Mouse (Mus musculus): ENCODE data around the gene Bmp8a. TPM values are rescaled to one million over a fixed set of nuclear protein-coding genes. Genes with fewer than 3 reads are reported as not detected.
A peak's percentile ranks its signal among the peaks of the same experiment; 100 is the strongest.

Gene Bmp8a
- polyA plus RNA-seq (2015; fragmentation: Nextera tagmentation; extraction: Ambion mirVana), result 0.46 TPM in 1 of 2 replicates, not detected in the other

DNA sequence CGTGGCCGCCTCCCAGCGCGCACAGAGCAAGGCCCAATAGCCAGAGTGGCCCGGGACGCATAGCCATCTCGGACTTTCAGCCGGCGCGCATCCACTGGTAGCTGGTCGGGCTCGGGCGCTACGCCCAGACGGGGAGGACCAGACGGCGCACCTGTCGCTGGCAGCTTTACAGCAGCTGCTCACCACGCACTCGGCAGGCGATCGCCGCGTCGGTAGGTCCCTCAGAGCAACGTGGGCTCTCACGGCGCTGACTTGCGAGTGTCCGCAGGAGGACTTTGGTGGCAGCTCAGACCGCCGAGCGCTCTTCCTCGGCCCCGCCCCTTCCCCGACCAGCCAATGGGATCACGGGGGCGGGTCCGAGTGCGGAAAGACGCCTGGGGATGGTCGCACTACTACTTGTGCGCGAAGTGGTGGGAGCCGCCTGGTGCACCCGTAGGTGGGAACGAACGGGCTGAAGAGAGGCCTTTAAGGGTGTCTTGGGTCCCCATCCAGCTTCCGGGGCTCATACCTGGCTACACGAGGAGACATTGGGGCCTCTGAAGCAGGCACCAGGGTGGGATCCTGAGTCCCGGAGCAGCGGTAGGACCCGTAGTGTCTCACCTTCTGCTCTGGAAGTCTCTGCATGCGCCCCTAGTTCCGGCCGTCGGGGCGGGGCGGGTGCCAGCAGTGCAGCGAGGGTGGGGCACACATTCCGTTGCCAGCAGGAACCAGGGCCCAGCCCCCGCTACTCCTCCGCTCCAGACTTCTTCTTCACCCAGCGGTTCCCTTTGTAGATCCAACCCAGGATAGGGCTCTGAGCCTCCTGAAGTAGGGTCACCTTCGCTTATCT lies at the start of gene Bmp8a:
Gene Bmp8a (minus strand): TSS at position 611 of the 829 bp plus-strand sequence.
- peak; percentile 84 for ATAC-seq (replicated peaks)
- under 1% methylated on average over 65 of the region's 65 CpGs for WGBS
- H3K36me3 ChIP-seq (replicated peaks), result no peaks in the 10 kb centered on the region
- H3K4me3 ChIP-seq, result peak within 1 kb of the TSS; percentile 45
- no peaks in the 10 kb centered on the region for H3K9me3 ChIP-seq
- H3K4me1 ChIP-seq, result peaks cover 15% of the 10 kb centered on the region
- H3K27me3 ChIP-seq (replicated peaks), result peaks cover 42% of the 10 kb centered on the region
- peak within 1 kb of the TSS; percentile 61 for H3K4me2 ChIP-seq
- no peak within 1 kb of the TSS for H3K27ac ChIP-seq
- no peak within 1 kb of the TSS for H3K9ac ChIP-seq

DNA sequence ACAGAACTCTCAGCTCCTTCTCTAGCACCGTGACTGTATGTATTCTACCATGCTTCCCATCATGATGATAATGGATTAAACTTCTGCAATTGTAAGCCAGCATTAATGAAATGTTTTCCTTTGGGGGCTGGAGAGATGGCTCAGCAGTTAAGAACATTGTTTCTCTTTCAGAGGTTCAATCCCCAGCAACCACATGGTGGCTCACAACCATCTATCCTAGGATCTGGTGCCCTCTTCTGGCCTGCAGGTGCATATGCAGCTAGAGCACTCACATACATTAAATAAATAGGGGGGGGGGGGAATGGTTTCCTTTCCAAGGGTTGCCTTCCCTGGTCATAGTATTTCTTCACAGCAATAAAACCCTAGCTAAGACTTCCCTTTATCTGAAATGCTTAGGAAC lies 49.1 kb upstream of the Bmp8a start:
- H3K9me3 ChIP-seq, result no peaks in the 10 kb centered on the region
- H3K9ac ChIP-seq, result no peak overlapping the region
- 96% methylated on average over 1 of the region's 1 CpGs for WGBS
- ATAC-seq (replicated peaks), result no peak
- no peaks in the 10 kb centered on the region for H3K27me3 ChIP-seq (replicated peaks)
- H3K4me2 ChIP-seq, result no peak overlapping the region
- H3K36me3 ChIP-seq (replicated peaks), result peaks cover 67% of the 10 kb centered on the region
- no peak overlapping the region for H3K27ac ChIP-seq
- no peak overlapping the region for H3K4me3 ChIP-seq
- no peaks in the 10 kb centered on the region for H3K4me1 ChIP-seq

DNA sequence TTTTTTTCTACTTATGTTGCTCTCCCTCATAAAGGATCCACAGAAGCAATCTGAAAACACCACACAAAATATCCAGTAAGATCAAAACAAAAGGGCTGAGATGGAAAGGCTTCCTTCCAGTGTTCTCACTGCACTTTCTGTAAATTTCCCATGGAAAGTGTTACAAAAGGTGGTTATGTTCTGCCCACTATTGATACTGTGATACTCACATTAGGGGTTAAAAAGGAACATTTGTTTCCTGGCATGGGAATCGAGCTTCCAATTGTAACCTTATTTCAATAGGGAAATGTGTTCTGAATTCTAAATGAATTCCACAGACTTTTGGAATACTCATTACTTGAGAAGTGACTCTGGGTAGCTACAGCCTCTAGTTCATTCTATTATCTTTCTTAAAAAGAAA lies 42.0 kb upstream of the Bmp8a start:
- Histone ChIP-seq H3K27me3 (replicated peaks) (no peaks in the 10 kb centered on the region), H3K27ac (0 out of 2 replicates have a peak overlapping the region, but pooled peaks have one; percentile 13), H3K4me2 (no peak overlapping the region), H3K36me3 (replicated peaks) (peaks cover 75% of the 10 kb centered on the region), H3K4me1 (no peaks in the 10 kb centered on the region), H3K4me3 (no peak overlapping the region), H3K9ac (no peak overlapping the region), H3K9me3 (no peaks in the 10 kb centered on the region)
- no peak for ATAC-seq (replicated peaks)
- 34% methylated on average over 1 of the region's 1 CpGs for WGBS

DNA sequence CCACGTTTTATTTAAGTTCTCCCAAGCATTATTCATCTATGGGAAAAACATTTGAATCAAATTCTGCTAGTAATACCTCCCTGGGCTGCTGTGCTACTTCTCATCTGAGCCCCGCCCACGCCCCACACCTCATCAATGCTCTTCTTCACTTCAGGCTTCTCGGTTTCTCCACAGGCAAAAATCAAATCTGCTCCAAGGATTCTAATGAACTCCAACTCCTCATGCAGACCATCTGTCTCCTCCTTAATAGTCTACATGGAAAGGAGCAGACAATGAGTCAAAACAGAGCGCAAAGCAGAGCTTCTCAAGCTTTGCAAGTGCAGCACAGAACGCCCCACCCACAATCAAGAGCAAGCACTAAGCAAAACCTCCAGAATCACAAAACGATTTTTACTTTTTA lies 40.1 kb upstream of the Bmp8a start:
- H3K27ac ChIP-seq, result no peak overlapping the region
- peaks cover 75% of the 10 kb centered on the region for H3K36me3 ChIP-seq (replicated peaks)
- H3K9ac ChIP-seq, result no peak overlapping the region
- H3K9me3 ChIP-seq, result no peaks in the 10 kb centered on the region
- ATAC-seq (replicated peaks), result no peak
- 94% methylated on average over 7 of the region's 7 CpGs for WGBS
- H3K4me1 ChIP-seq, result no peaks in the 10 kb centered on the region
- H3K4me2 ChIP-seq, result no peak overlapping the region
- no peak overlapping the region for H3K4me3 ChIP-seq
- H3K27me3 ChIP-seq (replicated peaks), result no peaks in the 10 kb centered on the region

DNA sequence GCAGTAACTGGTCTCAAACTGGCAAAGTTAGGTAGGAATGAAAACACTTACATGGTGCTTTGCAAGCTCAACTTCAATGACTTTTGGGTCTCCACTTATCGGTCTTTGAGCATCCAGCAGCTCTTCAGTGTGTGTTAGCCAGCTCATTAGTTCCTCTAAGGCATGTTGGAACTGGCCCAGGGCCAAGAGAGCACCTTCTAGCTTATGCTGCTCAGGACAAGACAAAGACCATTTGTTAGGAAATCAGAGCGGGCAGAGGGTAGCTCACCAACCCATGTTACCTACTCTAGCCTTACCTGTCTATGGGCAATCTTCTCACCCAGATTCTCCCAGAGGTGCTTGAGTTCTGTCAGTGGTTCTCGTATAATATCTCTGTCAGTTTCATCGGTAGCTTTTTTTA lies 39.0 kb upstream of the Bmp8a start:
- Histone ChIP-seq H3K4me3 (no peak overlapping the region), H3K9me3 (no peaks in the 10 kb centered on the region), H3K4me2 (no peak overlapping the region), H3K36me3 (replicated peaks) (peaks cover 78% of the 10 kb centered on the region), H3K27me3 (replicated peaks) (no peaks in the 10 kb centered on the region), H3K4me1 (no peaks in the 10 kb centered on the region), H3K27ac (no peak overlapping the region), H3K9ac (no peak overlapping the region)
- 93% methylated on average over 4 of the region's 4 CpGs for WGBS
- no peak for ATAC-seq (replicated peaks)

DNA sequence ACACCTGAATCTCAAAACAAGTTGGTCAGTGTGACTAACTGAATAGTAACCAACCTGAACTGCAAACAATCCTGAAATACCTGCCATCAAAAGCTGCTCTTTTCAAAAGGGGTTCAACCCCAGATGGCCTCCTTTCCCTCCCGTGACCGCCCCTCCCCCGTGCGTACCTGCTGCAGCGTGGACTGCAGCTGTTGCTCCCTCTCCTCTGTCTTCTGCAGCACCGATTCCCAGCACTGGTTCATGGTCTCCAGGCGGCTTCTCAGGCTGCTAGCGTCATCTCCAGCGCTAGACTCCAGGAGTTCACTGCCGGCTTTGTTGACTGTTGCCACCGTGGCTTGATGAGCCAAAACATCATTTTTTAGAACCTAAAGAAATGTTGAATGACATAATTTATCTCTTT lies 38.5 kb upstream of the Bmp8a start:
- Histone ChIP-seq H3K27ac (no peak overlapping the region), H3K27me3 (replicated peaks) (no peaks in the 10 kb centered on the region), H3K4me2 (no peak overlapping the region), H3K36me3 (replicated peaks) (peaks cover 81% of the 10 kb centered on the region), H3K4me1 (no peaks in the 10 kb centered on the region), H3K9ac (no peak overlapping the region), H3K4me3 (no peak overlapping the region), H3K9me3 (no peaks in the 10 kb centered on the region)
- 94% methylated on average over 11 of the region's 11 CpGs for WGBS
- no peak for ATAC-seq (replicated peaks)

DNA sequence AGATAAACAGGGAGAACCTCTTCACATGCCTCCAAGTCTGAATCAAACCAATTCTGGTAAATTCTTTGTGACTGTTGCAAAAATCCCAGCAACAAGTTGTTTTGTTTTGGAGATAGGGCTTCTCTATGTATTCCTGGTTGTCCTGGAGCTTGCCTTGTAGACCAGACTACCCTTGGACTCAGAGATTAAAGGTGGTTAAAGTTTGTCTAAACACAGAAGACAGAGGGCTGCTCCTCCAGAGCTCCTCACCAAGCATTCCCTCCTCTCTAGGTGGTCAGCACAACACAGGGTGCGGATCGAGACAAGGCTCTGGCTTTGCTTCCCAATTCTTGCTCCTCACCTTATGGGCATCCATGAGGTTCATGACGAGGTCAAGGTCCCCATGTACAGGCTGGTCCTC lies 33.0 kb upstream of the Bmp8a start:
- Histone ChIP-seq H3K9me3 (no peaks in the 10 kb centered on the region), H3K4me1 (no peaks in the 10 kb centered on the region), H3K9ac (no peak overlapping the region), H3K27ac (no peak overlapping the region), H3K4me3 (no peak overlapping the region), H3K27me3 (replicated peaks) (no peaks in the 10 kb centered on the region), H3K4me2 (no peak overlapping the region), H3K36me3 (replicated peaks) (peaks cover 78% of the 10 kb centered on the region)
- no peak for ATAC-seq (replicated peaks)
- 97% methylated on average over 3 of the region's 3 CpGs for WGBS

DNA sequence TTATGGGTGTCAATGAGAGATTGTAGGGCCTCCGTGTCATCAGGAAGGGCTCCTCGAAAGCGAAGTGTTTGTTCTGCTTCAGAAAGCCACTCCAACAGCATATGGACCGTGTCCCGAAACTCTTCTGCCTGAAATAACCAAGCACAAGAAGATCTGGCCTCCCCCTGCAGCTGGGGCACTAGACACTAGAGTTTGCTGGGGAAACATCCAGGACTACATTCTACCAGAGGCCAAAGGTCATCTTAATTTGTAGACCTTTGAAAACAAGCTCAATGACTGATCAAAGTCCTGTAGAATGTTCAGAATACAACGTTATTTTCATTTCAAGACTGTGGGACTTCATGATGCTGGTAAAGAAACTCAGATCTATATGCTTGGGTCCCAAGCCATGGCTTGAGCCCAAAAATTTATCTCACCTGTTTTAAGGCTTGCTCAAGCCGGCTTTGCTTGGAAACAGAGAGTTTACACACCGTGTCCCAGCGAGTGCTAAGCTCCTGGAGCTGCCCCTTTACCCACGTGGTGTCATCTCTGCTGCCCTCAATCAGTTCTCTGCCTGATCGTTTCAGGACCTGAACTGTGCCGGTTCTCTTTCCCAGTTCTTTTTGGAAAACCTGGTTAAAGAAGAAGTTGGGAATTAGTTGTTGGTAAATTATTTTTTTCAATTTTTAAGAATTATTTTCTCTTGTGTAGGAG lies 31.4 kb upstream of the Bmp8a start:
- ATAC-seq (replicated peaks), result no peak

DNA sequence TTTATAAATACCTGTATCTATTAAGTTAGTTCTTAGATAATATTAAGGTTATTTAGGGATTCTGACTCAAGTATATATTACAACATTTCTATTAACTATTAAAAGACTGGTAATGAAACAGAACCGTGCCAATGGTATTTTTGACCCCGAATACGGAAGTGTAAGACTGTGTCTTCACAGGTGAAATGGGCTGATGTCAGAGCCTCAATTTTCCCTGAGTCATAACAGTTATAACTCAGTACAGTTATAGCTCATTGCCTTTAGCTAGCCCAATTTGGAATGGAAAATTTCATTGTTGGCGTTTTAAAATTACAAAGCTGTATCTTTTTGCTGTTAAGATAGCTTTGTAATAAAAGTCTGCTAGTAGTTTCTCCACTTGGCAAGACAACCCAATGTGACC lies 20.5 kb upstream of the Bmp8a start:
- H3K4me1 ChIP-seq, result no peaks in the 10 kb centered on the region
- 98% methylated on average over 4 of the region's 4 CpGs for WGBS
- H3K36me3 ChIP-seq (replicated peaks), result peaks cover 74% of the 10 kb centered on the region
- no peak overlapping the region for H3K4me3 ChIP-seq
- no peak overlapping the region for H3K4me2 ChIP-seq
- no peak overlapping the region for H3K27ac ChIP-seq
- no peaks in the 10 kb centered on the region for H3K27me3 ChIP-seq (replicated peaks)
- H3K9ac ChIP-seq, result no peak overlapping the region
- ATAC-seq (replicated peaks), result no peak
- H3K9me3 ChIP-seq, result no peaks in the 10 kb centered on the region

More for the DNA sequence above, 31.4 kb upstream of the Bmp8a start:
- Histone ChIP-seq H3K27me3 (replicated peaks) (no peaks in the 10 kb centered on the region), H3K4me1 (no peaks in the 10 kb centered on the region), H3K36me3 (replicated peaks) (peaks cover 84% of the 10 kb centered on the region), H3K9me3 (no peaks in the 10 kb centered on the region), H3K9ac (no peak overlapping the region), H3K4me2 (no peak overlapping the region), H3K27ac (no peak overlapping the region), H3K4me3 (no peak overlapping the region)
- WGBS, result 95% methylated on average over 12 of the region's 12 CpGs

DNA sequence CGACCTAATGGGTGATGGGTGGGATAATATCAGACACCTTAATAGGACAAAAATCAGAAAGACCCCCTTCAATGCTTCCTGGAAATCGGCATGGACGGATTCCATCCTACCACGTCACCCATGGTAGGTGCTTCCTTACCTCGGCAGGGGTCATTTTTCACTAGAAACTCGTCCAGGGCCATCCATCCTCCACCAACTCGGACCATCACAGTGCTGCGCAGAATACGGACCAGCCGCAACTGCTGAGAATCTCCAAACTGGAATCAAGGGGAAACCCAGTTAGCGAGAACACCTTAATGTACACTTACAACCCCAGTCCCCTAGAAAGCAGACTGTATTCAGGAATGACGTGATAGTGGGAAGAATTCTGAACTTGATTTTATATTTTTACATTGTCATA lies 17.7 kb upstream of the Bmp8a start:
- WGBS, result 95% methylated on average over 12 of the region's 12 CpGs
- Histone ChIP-seq H3K9ac (no peak overlapping the region), H3K4me2 (no peak overlapping the region), H3K4me1 (no peaks in the 10 kb centered on the region), H3K36me3 (replicated peaks) (peaks cover 63% of the 10 kb centered on the region), H3K27me3 (replicated peaks) (no peaks in the 10 kb centered on the region), H3K4me3 (no peak overlapping the region), H3K27ac (no peak overlapping the region), H3K9me3 (no peaks in the 10 kb centered on the region)
- ATAC-seq (replicated peaks), result no peak

DNA sequence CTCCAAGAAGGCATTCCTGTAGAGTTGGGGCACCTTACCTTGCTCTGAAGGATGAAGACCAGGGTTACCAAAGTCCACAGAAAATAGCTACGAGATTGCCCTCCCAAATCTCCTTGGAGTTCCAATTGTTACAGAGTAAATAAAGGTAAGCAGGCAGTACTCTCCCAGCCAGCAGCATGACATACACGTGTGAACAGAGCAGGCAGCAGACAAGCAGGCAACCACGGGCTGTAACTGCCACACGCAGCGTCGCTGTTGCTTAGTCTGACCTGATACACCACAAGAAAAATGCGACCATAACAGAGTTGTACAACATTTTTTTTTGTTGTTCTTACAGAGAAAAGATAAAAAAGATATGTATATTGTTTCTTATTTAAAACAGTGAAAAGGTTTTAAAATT lies 15.6 kb upstream of the Bmp8a start:
- Histone ChIP-seq H3K27me3 (replicated peaks) (no peaks in the 10 kb centered on the region), H3K4me2 (no peak overlapping the region), H3K9me3 (no peaks in the 10 kb centered on the region), H3K36me3 (replicated peaks) (peaks cover 58% of the 10 kb centered on the region), H3K4me3 (no peak overlapping the region), H3K4me1 (no peaks in the 10 kb centered on the region), H3K27ac (no peak overlapping the region), H3K9ac (no peak overlapping the region)
- WGBS, result 95% methylated on average over 7 of the region's 7 CpGs
- no peak for ATAC-seq (replicated peaks)

DNA sequence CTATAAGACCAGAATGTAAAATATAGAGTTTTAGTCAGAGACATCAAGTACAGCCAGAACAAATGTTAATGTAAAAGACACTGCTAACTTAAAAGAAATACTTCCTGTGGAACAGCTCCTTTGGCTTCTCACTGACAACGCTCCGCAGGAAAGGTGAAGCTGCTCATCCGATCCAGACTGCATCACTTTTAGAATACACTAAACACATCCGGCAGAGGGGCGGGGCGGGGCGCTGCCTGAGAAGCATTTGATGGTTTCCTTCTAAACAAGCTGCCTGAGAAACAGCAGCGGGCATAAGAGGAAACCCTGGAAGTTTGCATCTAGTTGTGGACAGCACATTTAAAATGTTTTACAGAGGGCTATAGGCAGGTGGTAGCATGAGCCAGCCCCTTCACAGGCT lies 12.9 kb upstream of the Bmp8a start:
- H3K36me3 ChIP-seq (replicated peaks), result peaks cover 57% of the 10 kb centered on the region
- no peak overlapping the region for H3K9ac ChIP-seq
- no peak overlapping the region for H3K4me2 ChIP-seq
- H3K9me3 ChIP-seq, result no peaks in the 10 kb centered on the region
- no peak overlapping the region for H3K4me3 ChIP-seq
- no peak overlapping the region for H3K27ac ChIP-seq
- ATAC-seq (replicated peaks), result no peak
- H3K27me3 ChIP-seq (replicated peaks), result no peaks in the 10 kb centered on the region
- WGBS, result 91% methylated on average over 8 of the region's 8 CpGs
- H3K4me1 ChIP-seq, result no peaks in the 10 kb centered on the region
